Comparison of ENCODE assay signal across 8 mouse cellular contexts in the genomic region with DNA sequence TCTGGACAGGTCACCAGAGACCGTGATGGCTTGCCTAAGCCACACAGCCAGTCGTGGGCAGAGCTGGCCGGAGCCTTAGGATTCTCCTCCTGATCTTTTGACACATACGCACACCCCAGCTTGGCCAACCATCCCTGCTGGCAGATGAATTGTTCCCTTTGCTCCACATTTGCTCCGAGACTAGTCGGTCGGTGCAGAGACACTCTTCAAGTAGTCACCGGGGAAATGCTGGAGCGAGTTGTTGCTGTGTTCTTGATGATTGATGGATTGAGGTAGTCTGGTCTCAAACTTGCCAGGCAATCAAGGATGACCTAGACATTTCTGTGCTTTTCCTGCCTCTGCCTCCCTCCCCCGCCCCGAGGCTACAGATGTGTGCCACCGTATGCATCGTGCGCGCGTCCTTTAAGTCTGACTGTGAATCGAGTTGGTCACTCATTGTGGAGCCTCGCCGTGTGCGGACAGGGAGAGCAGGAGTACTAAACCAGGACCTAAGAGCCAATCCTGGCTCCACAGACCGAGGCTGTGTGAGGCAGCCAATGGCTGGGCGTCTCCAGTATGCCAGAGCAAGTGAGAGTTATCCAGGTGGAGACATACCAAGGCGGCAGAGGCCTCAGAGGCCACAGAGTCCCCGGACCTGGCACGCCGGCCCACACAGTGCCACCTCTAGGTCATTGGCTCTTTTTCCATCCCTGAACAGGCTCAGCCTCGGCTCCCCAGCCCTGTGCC. TPM values are rescaled to one million over a fixed set of nuclear protein-coding genes. Genes with fewer than 3 reads are reported as not detected.
DNase-seq lines count a peak whose midpoint lies in the region; ATAC-seq lines count a peak whose summit lies in the region.

No protein-coding gene starts in this region.

- 2% methylated on average over 27 of the region's 27 CpGs for WGBS in neural tube, embryonic 12.5 days

- H3K4me2 ChIP-seq in neural tube, embryonic 12.5 days (replicated peaks), result peak overlapping the region; percentile 56

- peaks cover 63% of the 10 kb centered on the region for H3K27me3 ChIP-seq in neural tube, embryonic 12.5 days (replicated peaks)

- intact Hi-C loops in left cerebral cortex, postnatal 14 days (cut with DNase I), result no loop called here

- peak; percentile 28 for DNase-seq in kidney, postnatal 14 days
- no peak for DNase-seq in kidney, adult 11 months
- peak; percentile 47 for DNase-seq in embryo, embryonic 10 days (ENCODE audit: low spot score)
- DNase-seq in induced T-regulatory cell, adult 2 months (ENCODE audit: low read depth), result peak; percentile 36
- DNase-seq in left cerebral cortex, postnatal 14 days (ENCODE audit: low spot score in 2 of 2), result no peak
- no peak for DNase-seq in urinary bladder, postnatal 25 days (ENCODE audit: low spot score)
- DNase-seq in kidney, postnatal 36 days, result no peak

- H3K36me3 ChIP-seq in neural tube, embryonic 12.5 days, result no peaks in the 10 kb centered on the region

- no peak for ATAC-seq in neural tube, embryonic 12.5 days (ENCODE audit: low FRiP score, low read depth)

- no peak overlapping the region for H3K9ac ChIP-seq in neural tube, embryonic 12.5 days

- peaks cover 21% of the 10 kb centered on the region for H3K4me1 ChIP-seq in neural tube, embryonic 12.5 days

- peak overlapping the region; percentile 28 for H3K4me3 ChIP-seq in neural tube, embryonic 12.5 days

- H3K9me3 ChIP-seq in neural tube, embryonic 12.5 days, result peaks cover 6% of the 10 kb centered on the region

- no peak overlapping the region for H3K27ac ChIP-seq in neural tube, embryonic 12.5 days

RNA-seq across cellular contexts. Expression of a gene that starts 15.2 kb away (rescaled TPM):
- 12.1 and 13.8 TPM in 2 replicates for polyA plus RNA-seq in neural tube, embryonic 12.5 days (2016; fragmentation: Nextera tagmentation; extraction: Ambion mirVana)
- total RNA-seq in left cerebral cortex, postnatal 14 days (2021), result 1 to 10 TPM; 2.9 to 3.4 TPM

RNA-seq across cellular contexts. Expression of a gene that starts 19.8 kb away (rescaled TPM):
- polyA plus RNA-seq in neural tube, embryonic 12.5 days (2016; fragmentation: Nextera tagmentation; extraction: Ambion mirVana), result 70.3 and 73.6 TPM in 2 replicates
- 10 to 100 TPM; 25.3 to 26.8 TPM for total RNA-seq in left cerebral cortex, postnatal 14 days (2021)

RNA-seq across cellular contexts. Expression of a gene that starts 23.7 kb away (rescaled TPM):
- polyA plus RNA-seq in neural tube, embryonic 12.5 days (2016; fragmentation: Nextera tagmentation; extraction: Ambion mirVana), result 3.3 and 4.0 TPM in 2 replicates
- total RNA-seq in left cerebral cortex, postnatal 14 days (2021), result 1 to 10 TPM; 1.9 to 2.5 TPM

RNA-seq across cellular contexts. Expression of a gene that starts 39.6 kb away (rescaled TPM):
- 119 and 127 TPM in 2 replicates for polyA plus RNA-seq in neural tube, embryonic 12.5 days (2016; fragmentation: Nextera tagmentation; extraction: Ambion mirVana)
- 10 to 100 TPM; 82.0 to 85.4 TPM for total RNA-seq in left cerebral cortex, postnatal 14 days (2021)

RNA-seq across cellular contexts. Expression of a gene that starts 45.6 kb away (rescaled TPM):
- 140 and 149 TPM in 2 replicates for polyA plus RNA-seq in neural tube, embryonic 12.5 days (2016; fragmentation: Nextera tagmentation; extraction: Ambion mirVana)
- 100 to 1,000 TPM; 241 to 264 TPM for total RNA-seq in left cerebral cortex, postnatal 14 days (2021)

Comparison
In these comparisons a context has a peak if more than half of its experiments do, and no peak if none do; other contexts are left out.
1. DNase-seq: peak in kidney, postnatal 14 days (single experiment), embryo, embryonic 10 days (single experiment) and induced T-regulatory cell, adult 2 months (single experiment); none in kidney, adult 11 months (single experiment), left cerebral cortex, postnatal 14 days (0 of 2), urinary bladder, postnatal 25 days (single experiment) and kidney, postnatal 36 days (0 of 2).